Mouse (Mus musculus): ENCODE data around the gene Gm47841. TPM values are rescaled to one million over a fixed set of nuclear protein-coding genes. Genes with fewer than 3 reads are reported as not detected.

The Gm47841 gene
- polyA plus RNA-seq, 1 experiment from 2014 or later: not detected

DNA sequence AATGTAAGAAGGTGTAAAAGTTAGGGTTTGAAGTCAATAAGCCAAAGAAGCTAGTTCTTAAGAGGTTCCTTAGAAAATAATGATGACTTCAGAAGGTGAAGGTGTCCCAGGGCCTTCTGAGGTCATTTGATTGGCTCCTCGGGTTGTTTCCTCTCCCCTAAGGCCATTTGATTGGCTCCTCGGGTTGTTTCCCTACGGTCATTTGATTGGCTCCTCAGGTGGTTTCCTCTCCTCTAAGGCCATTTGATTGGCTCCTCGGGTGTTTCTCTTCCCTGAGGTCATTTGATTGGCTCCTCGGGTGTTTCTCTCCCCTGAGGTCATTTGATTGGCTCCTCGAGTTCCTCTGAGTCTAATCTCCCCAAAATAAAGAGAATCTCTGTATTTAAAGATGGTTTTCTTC is 35.8 kb downstream of the Gm47841 start:
- 85% methylated on average over 6 of the region's 6 CpGs for WGBS
- Histone ChIP-seq H3K9me3 (no peaks in the 10 kb centered on the region), H3K9ac (no peak overlapping the region), H3K4me2 (replicated peaks) (no peak overlapping the region), H3K36me3 (peaks cover 29% of the 10 kb centered on the region), H3K27me3 (replicated peaks) (no peaks in the 10 kb centered on the region), H3K4me3 (no peak overlapping the region), H3K27ac (no peak overlapping the region), H3K4me1 (peaks cover 7% of the 10 kb centered on the region; the same call in 1 of the 2 replicates)
- ATAC-seq (ENCODE audit: low FRiP score, low read depth): no peak

DNA sequence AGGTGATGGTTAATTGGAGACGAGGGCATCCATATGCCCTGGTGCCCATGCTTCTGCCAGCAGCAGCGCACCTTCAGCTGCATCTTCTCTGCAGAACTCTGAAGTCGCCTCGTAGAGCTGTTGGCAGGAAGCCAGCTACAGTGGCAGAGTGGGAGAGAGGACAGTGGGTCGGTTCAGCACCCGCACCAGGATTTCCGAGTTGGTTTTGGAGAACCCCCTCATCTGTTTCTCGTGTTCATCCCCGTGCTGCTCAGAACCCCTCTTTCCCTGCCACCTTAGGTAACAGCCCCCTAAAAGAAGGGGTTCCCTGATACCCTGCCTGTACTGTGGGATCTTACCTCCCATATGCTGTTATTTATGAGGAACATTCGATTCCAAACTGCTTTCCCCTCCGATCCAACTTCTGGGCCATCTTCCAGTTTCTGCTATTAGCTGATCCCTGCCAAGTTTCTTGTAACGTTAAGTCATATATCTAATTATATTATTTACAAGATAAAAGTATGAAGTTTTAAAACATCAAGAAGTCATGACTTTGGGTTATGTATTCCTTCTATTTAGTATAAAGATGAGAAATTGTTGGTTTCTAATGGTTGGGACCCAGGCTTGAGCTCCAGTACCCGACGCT is 38.7 kb downstream of the Gm47841 start:
- Histone ChIP-seq H3K4me3 (no peak overlapping the region), H3K27ac (no peak overlapping the region), H3K4me1 (peaks cover 9% of the 10 kb centered on the region; the same call in 1 of the 2 replicates), H3K9me3 (no peaks in the 10 kb centered on the region), H3K4me2 (replicated peaks) (no peak overlapping the region), H3K36me3 (peaks cover 14% of the 10 kb centered on the region), H3K27me3 (replicated peaks) (no peaks in the 10 kb centered on the region), H3K9ac (no peak overlapping the region)
- ATAC-seq (ENCODE audit: low FRiP score, low read depth): no peak
- 92% methylated on average over 14 of the region's 14 CpGs for WGBS

DNA sequence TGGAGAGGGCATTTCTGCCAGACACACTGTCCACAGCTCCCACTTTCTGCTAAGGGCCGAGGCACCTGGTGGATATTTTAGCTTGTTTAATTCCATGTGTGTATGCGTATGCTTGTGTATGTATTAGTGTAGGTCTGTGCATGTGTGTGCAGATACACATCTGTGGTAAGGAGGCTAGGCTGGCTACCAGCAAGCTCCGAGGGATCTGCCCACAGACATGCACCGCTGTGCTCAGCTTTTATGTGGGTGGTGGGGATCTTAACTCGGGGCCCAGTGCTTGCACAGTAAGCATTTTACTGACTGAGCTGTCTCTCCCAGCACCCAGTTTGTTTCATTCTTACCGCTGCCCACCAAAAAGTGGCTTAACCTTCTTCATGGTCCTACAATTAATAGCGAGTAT is 40.0 kb downstream of the Gm47841 start:
- ATAC-seq (ENCODE audit: low FRiP score, low read depth): no peak
- H3K4me3 ChIP-seq: no peak overlapping the region
- no peaks in the 10 kb centered on the region for H3K9me3 ChIP-seq
- H3K27me3 ChIP-seq (replicated peaks): no peaks in the 10 kb centered on the region
- no peak overlapping the region for H3K27ac ChIP-seq
- WGBS: 70% methylated on average over 7 of the region's 7 CpGs
- H3K4me2 ChIP-seq (replicated peaks): peak overlapping the region; percentile 59
- peaks cover 17% of the 10 kb centered on the region; the same call in 1 of the 2 replicates for H3K36me3 ChIP-seq
- peaks cover 9% of the 10 kb centered on the region; the same call in 1 of the 2 replicates for H3K4me1 ChIP-seq
- H3K9ac ChIP-seq: no peak overlapping the region

DNA sequence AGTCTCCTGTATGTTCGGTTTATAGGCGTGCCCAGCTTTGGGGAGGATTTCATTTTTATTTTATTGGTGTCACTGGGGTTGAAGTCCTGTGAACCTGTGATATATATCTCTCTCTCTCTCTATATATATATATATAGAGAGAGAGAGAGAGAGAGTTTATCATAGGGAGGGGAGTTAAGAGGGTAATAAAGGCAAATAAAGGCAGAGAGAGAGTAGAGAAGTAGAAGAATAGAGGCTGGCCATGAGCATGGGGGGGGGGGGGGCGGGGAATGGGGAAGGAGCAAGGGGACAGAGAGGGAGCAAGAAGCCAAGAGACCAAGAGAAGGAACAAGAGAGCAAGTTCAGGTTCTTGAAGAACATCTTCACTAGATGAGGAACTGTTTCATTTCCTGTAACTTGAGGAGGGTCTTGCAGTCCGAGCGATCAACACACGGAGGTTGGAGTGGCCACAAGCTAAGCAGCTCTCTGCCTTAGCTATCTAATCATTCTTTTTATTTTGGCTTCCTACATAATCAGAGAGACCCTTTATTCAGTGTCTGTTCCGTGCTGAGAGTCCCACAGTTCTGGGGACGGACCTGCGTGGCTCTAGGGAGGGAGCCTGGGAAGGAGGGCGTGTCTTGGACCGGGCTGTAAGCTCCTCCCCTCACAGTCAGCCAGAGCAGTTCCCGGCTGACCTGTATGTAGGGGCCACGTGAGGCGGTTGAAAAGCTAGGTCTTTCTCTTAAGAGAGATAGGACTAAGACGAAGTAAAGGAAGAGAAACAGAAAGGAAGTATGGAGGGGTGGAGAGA is 40.8 kb downstream of the Gm47841 start:
- Histone ChIP-seq H3K4me3 (peak overlapping the region; percentile 29), H3K9ac (peak overlapping the region; percentile 40; the same call in 1 of the 2 replicates), H3K4me1 (peaks cover 9% of the 10 kb centered on the region; the same call in 1 of the 2 replicates), H3K27ac (no peak overlapping the region), H3K9me3 (no peaks in the 10 kb centered on the region), H3K4me2 (replicated peaks) (peak overlapping the region; percentile 59), H3K36me3 (peaks cover 18% of the 10 kb centered on the region; the same call in 1 of the 2 replicates), H3K27me3 (replicated peaks) (no peaks in the 10 kb centered on the region)
- 15% methylated on average over 14 of the region's 15 CpGs for WGBS
- peak; percentile 82; the same call in 1 of the 2 replicates for ATAC-seq (ENCODE audit: low FRiP score, low read depth)

DNA sequence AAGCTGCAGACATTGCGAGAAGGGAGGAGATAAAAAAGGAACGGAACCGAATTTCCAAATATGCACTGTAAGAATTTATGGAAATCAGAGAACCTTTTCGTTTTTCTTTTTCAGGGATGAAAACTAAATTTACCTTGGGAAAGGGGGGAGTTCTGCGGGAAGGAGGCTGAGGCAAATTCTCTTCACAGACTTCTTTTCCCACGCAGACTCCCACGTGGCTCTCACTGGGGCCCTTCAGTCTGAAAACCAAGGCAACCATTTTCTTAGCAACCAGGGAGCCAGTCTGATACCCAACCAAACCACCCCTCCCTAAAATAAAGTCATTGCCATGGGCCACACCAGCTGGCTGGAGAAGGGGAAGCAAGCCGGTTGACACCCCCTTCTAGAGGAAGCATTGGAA is 41.5 kb downstream of the Gm47841 start:
- no peak for ATAC-seq (ENCODE audit: low FRiP score, low read depth)
- H3K4me3 ChIP-seq: no peak overlapping the region
- H3K27me3 ChIP-seq (replicated peaks): no peaks in the 10 kb centered on the region
- peaks cover 9% of the 10 kb centered on the region; the same call in 1 of the 2 replicates for H3K4me1 ChIP-seq
- H3K36me3 ChIP-seq: peaks cover 15% of the 10 kb centered on the region; the same call in 1 of the 2 replicates
- H3K9ac ChIP-seq: no peak overlapping the region
- no peaks in the 10 kb centered on the region for H3K9me3 ChIP-seq
- no peak overlapping the region for H3K4me2 ChIP-seq (replicated peaks)
- no peak overlapping the region for H3K27ac ChIP-seq
- WGBS: 78% methylated on average over 8 of the region's 8 CpGs

DNA sequence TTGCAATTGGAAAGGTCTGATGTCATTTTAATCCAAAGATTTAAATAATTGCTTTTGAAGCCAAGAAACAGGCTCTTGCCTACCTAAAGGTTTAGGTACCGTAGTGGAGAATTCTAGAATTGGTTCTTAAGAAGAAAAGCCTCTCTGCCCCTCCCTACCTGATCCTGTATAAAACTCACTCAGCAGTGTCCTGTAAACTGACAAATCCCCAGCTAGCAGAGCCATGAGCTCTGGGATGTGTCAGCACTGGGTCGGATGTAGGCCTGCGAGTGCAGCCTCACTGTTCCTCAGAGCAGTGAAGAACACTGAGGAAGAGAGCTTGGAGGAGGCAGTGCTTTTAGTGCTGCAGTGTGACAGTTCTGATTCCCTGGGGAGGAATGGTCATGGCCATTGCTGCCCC is 42.7 kb downstream of the Gm47841 start:
- peaks cover 9% of the 10 kb centered on the region; the same call in 1 of the 2 replicates for H3K4me1 ChIP-seq
- ATAC-seq (ENCODE audit: low FRiP score, low read depth): no peak
- 81% methylated on average over 3 of the region's 3 CpGs for WGBS

DNA sequence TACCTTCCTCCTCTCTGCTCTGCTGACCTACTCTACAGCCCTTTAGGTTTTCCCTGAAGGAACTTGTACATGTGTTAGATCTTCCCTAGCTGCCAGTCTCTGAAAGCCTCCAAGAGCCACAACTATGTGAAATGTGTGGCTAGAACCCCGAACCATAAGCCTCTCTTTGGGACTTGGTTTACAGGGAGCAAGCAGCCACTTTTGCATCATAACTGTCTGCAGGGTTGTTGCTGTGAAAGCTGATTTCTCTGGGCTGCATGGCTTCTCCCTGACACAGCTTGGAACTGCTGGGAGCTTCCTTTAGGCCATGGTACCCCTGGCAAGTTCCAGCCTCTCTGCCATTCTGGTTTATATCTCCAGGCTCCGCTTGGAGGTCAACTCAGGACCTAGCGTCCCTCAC is 44.7 kb downstream of the Gm47841 start:
- 97% methylated on average over 3 of the region's 3 CpGs for WGBS
- no peaks in the 10 kb centered on the region for H3K27me3 ChIP-seq (replicated peaks)
- ATAC-seq (ENCODE audit: low FRiP score, low read depth): no peak

More for the DNA sequence above, 42.7 kb downstream of the Gm47841 start:
- H3K4me2 ChIP-seq (replicated peaks): no peak overlapping the region
- no peaks in the 10 kb centered on the region for H3K9me3 ChIP-seq
- H3K27me3 ChIP-seq (replicated peaks): no peaks in the 10 kb centered on the region
- H3K36me3 ChIP-seq: peaks cover 12% of the 10 kb centered on the region; the same call in 1 of the 2 replicates
- no peak overlapping the region for H3K27ac ChIP-seq
- H3K4me3 ChIP-seq: no peak overlapping the region
- H3K9ac ChIP-seq: no peak overlapping the region

DNA sequence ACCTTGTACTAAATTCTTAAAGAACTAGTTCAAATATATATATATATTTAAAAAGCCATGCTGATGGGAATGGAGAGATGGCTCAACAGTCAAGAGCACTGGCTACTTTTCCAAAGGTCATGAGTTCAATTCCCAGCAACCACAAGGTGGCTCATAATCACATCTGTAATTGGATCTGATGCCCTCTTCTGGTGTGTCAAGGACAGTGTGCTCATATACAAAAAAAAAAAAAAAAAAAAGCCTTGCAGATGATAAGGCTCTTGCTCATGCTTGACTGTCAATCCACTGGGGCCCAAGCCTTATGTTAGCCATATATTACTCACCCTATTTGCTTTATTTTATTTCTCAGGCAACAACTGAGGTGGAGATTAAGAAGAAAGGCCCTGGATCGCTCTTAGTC is 45.5 kb downstream of the Gm47841 start:
- Histone ChIP-seq H3K4me1 (peaks cover 4% of the 10 kb centered on the region; the same call in 1 of the 2 replicates), H3K9ac (no peak overlapping the region), H3K4me2 (replicated peaks) (no peak overlapping the region), H3K27ac (no peak overlapping the region), H3K36me3 (peaks cover 12% of the 10 kb centered on the region; the same call in 1 of the 2 replicates), H3K27me3 (replicated peaks) (no peaks in the 10 kb centered on the region), H3K9me3 (no peaks in the 10 kb centered on the region), H3K4me3 (no peak overlapping the region)
- no peak for ATAC-seq (ENCODE audit: low FRiP score, low read depth)
- WGBS: 94% methylated on average over 1 of the region's 1 CpGs

More for the DNA sequence above, 44.7 kb downstream of the Gm47841 start:
- H3K36me3 ChIP-seq: peaks cover 12% of the 10 kb centered on the region; the same call in 1 of the 2 replicates
- H3K4me3 ChIP-seq: no peak overlapping the region
- peaks cover 9% of the 10 kb centered on the region; the same call in 1 of the 2 replicates for H3K4me1 ChIP-seq
- no peak overlapping the region for H3K9ac ChIP-seq
- H3K4me2 ChIP-seq (replicated peaks): no peak overlapping the region
- no peaks in the 10 kb centered on the region for H3K9me3 ChIP-seq
- no peak overlapping the region for H3K27ac ChIP-seq

DNA sequence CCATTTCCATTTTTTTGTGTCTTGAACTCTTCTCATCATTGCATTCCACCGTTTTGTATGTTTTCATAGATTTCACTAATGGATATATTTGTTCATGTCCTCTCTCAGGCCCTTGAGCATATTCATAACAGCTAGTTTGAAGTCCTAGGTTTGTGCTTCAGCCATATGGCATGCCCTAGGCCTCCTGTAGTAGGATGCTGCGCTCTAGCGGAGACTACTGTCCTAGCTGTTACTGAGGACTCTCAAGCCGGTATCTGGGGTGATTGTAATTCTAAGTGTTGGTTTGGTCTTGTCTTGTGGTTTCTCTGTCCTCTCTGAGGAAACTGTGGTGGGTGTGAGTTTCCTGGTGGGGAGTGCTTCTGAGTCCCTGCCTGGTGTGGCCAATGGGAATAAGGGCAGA is 50.1 kb downstream of the Gm47841 start:
- peaks cover 3% of the 10 kb centered on the region; the same call in 1 of the 2 replicates for H3K36me3 ChIP-seq
- H3K4me3 ChIP-seq: no peak overlapping the region
- H3K4me2 ChIP-seq (replicated peaks): no peak overlapping the region
- H3K4me1 ChIP-seq: no peaks in the 10 kb centered on the region
- no peak overlapping the region for H3K9ac ChIP-seq
- no peak overlapping the region for H3K27ac ChIP-seq
- no peaks in the 10 kb centered on the region for H3K9me3 ChIP-seq
- no peak for ATAC-seq (ENCODE audit: low FRiP score, low read depth)
- H3K27me3 ChIP-seq (replicated peaks): no peaks in the 10 kb centered on the region
- WGBS: 44% methylated on average over 4 of the region's 4 CpGs

Other genes with a start within 250 kb of the Gm47841 start
- 19.8 and 23.6 TPM in 2 replicates for gene Scn8a, start 177.5 kb downstream of the Gm47841 start, polyA plus RNA-seq (2016; fragmentation: Nextera tagmentation; extraction: Ambion mirVana)
- 0.55 and 0.84 TPM in 2 replicates for gene Fignl2, start 31.2 kb upstream of the Gm47841 start, polyA plus RNA-seq (2016; fragmentation: Nextera tagmentation; extraction: Ambion mirVana)
- gene Ankrd33, start 68.4 kb upstream of the Gm47841 start, polyA plus RNA-seq (2016; fragmentation: Nextera tagmentation; extraction: Ambion mirVana): not detected in 2 replicates
- gene Acvrl1, start 81.1 kb upstream of the Gm47841 start, polyA plus RNA-seq (2016; fragmentation: Nextera tagmentation; extraction: Ambion mirVana): 8.3 and 10.2 TPM in 2 replicates
- gene Acvr1b, start 126.7 kb upstream of the Gm47841 start, polyA plus RNA-seq (2016; fragmentation: Nextera tagmentation; extraction: Ambion mirVana): 15.9 and 17.6 TPM in 2 replicates
- 9.2 and 13.8 TPM in 2 replicates for gene Grasp, start 176.8 kb upstream of the Gm47841 start, polyA plus RNA-seq (2016; fragmentation: Nextera tagmentation; extraction: Ambion mirVana)
- gene Nr4a1, start 206.9 kb upstream of the Gm47841 start, polyA plus RNA-seq (2016; fragmentation: Nextera tagmentation; extraction: Ambion mirVana): 6.8 and 7.5 TPM in 2 replicates
- 74.0 and 80.4 TPM in 2 replicates for gene Atg101, start 236.9 kb upstream of the Gm47841 start, polyA plus RNA-seq (2016; fragmentation: Nextera tagmentation; extraction: Ambion mirVana)
- gene 6030408B16Rik, start 245.8 kb upstream of the Gm47841 start, polyA plus RNA-seq (2016; fragmentation: Nextera tagmentation; extraction: Ambion mirVana): 0.13 and 0.23 TPM in 2 replicates